Mouse (Mus musculus): ENCODE data around the gene Dgcr8. TPM values are rescaled to one million over a fixed set of nuclear protein-coding genes. Genes with fewer than 3 reads are reported as not detected.

The Dgcr8 gene
- polyA plus RNA-seq, 1 experiment from 2014 or later: 36.7 TPM

DNA sequence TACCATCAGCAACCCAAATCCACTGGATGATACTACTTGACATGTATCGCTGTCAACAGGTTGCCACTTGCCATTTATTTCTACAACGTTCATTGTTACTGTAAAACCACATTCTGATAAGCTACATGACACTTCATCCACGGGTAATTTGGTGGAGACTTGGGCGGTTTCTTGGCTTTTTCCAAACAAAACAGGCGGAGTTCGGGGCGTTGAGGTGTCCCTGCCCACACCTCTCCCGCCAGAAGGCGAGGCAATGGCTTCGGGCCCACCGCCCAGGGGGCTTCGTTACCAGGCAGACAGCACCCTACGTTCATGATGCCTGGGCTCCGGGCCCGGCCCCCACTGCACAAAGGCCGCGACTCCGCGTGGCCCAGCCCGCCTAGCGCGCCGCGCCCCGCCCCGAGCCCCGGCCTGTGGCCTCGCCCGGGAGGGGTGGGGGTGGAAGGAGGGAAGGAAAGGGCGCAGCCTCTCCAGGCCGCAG, 425 bp downstream of the Dgcr8 start:
- H3K27ac ChIP-seq: peak overlapping the region; percentile 62
- peak overlapping the region; percentile 91 for H3K4me2 ChIP-seq (replicated peaks)
- H3K27me3 ChIP-seq (replicated peaks): no peaks in the 10 kb centered on the region
- under 1% methylated on average over 31 of the region's 31 CpGs for WGBS
- peaks cover 16% of the 10 kb centered on the region for H3K36me3 ChIP-seq
- peaks cover 31% of the 10 kb centered on the region for H3K4me1 ChIP-seq
- H3K9ac ChIP-seq: peak overlapping the region; percentile 95
- no peaks in the 10 kb centered on the region for H3K9me3 ChIP-seq
- H3K4me3 ChIP-seq: peak overlapping the region; percentile 96
- peak; percentile 83 for ATAC-seq (ENCODE audit: low FRiP score, low read depth)

DNA sequence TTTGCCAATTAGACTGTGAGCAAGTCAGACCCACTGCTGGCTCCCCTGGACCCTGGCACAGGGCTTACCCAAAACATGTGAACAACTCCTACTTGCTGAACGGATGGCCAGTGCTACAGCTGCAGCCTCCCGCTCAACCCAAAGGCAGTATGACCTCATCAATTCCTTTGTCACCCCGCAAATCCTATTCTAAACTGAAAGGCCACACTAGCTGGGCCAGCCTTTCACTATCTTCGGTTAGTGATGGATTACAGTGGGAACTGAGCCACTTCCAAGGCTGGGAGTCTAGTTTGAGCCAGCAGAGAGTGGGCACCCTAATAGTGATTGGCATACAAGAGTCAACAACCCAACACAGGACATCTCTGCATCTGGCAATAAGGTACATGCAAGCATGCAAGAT, 880 bp downstream of the Dgcr8 start:
- peaks cover 21% of the 10 kb centered on the region for H3K36me3 ChIP-seq
- H3K9ac ChIP-seq: peak overlapping the region; percentile 95
- H3K9me3 ChIP-seq: no peaks in the 10 kb centered on the region
- 2% methylated on average over 4 of the region's 4 CpGs for WGBS
- H3K27me3 ChIP-seq (replicated peaks): no peaks in the 10 kb centered on the region
- peak overlapping the region; percentile 91 for H3K4me2 ChIP-seq (replicated peaks)
- no peak overlapping the region for H3K27ac ChIP-seq
- peak overlapping the region; percentile 96 for H3K4me3 ChIP-seq
- no peak for ATAC-seq (ENCODE audit: low FRiP score, low read depth)
- peaks cover 31% of the 10 kb centered on the region for H3K4me1 ChIP-seq

DNA sequence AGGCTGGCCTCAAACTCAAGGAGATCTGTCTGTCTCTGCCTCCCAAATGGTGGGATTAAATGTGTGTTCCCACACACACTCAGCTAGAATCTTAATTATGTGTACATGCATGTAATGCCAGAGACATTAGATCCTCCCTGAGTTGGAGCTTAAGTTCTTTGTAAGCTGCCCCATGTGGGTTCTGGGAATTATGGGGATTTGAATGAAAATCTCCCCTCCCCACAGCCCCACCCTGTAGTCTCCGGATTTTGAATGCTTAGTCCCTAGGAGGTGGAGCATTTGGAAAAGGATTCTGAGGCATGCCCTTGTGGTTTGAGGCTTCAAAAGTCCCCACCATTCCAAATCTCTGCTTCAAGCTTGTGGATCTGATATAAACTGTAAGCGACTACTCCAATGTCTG, 13.9 kb downstream of the Dgcr8 start:
- Histone ChIP-seq H3K27me3 (replicated peaks) (no peaks in the 10 kb centered on the region), H3K27ac (no peak overlapping the region), H3K4me3 (no peak overlapping the region), H3K36me3 (peaks cover 89% of the 10 kb centered on the region), H3K9me3 (no peaks in the 10 kb centered on the region), H3K4me2 (replicated peaks) (no peak overlapping the region), H3K4me1 (no peaks in the 10 kb centered on the region), H3K9ac (no peak overlapping the region)
- WGBS: 83% methylated on average over 2 of the region's 2 CpGs
- ATAC-seq (ENCODE audit: low FRiP score, low read depth): no peak

DNA sequence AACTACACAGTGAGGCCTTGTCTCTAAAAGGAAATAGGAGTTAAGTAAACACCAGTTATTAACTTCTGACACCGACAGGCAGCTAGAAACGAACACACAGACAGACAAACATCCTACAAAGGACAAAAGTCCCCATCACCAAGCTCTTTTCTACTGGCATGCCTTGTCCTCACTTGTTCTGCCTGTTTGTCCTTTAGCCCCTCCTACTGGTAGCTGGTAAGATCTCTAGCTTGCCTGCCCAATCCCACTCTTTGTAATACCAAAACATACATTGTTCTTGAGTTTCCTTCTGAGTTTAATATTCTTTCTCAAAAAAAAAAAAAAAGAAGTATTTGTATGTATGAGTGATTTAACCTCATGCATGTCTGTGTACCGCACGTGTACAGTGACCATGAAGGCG, 20.9 kb downstream of the Dgcr8 start:
- Histone ChIP-seq H3K27me3 (replicated peaks) (no peaks in the 10 kb centered on the region), H3K27ac (no peak overlapping the region), H3K9ac (no peak overlapping the region), H3K4me1 (no peaks in the 10 kb centered on the region), H3K4me2 (replicated peaks) (no peak overlapping the region), H3K4me3 (no peak overlapping the region), H3K36me3 (peaks cover 89% of the 10 kb centered on the region), H3K9me3 (no peaks in the 10 kb centered on the region)
- ATAC-seq (ENCODE audit: low FRiP score, low read depth): no peak
- 88% methylated on average over 5 of the region's 5 CpGs for WGBS

DNA sequence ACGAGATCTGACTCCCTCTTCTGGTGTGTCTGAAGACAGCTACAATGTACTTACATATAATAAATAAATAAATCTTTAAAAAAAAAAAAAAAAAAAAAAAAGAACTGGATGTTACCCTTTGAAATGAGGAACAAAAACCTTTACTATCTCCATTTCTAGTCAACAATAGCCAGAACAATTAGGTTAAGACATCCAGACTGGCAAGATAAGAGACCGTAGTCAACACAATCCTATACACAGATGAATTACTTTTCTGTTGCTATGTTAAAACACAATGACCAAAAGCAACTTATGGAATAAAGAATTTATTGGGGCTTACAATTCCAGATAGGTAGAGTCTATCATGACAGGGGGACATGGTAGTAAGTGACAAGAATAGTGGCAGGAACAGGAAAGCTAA, 24.0 kb downstream of the Dgcr8 start:
- Histone ChIP-seq H3K27me3 (replicated peaks) (no peaks in the 10 kb centered on the region), H3K27ac (no peak overlapping the region), H3K4me1 (no peaks in the 10 kb centered on the region), H3K4me3 (no peak overlapping the region), H3K36me3 (peaks cover 86% of the 10 kb centered on the region), H3K9me3 (no peaks in the 10 kb centered on the region), H3K9ac (no peak overlapping the region), H3K4me2 (replicated peaks) (no peak overlapping the region)
- WGBS: 83% methylated on average over 2 of the region's 2 CpGs
- no peak for ATAC-seq (ENCODE audit: low FRiP score, low read depth)

DNA sequence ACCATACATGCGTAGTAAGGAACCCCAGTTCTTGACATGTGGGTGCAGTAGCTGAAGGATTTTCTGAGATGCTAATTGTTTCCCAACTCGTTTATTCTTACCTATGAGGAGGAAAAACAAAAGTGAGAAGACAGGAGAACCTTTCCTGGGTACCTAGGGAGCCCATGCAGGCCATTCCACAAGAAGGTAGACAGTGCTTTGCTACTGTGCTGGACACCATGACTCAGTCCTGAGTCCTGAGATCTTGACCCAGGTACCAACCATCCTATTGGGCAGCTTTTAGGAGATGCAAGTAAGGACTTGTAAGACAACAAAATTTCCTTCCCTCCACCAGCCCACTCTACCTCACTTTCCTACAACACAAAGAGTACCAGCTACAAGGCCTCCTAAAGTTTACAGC, 30.8 kb downstream of the Dgcr8 start, which contains the start of gene Gm49776:
Gm49776 (minus strand) TSS at position 101 of the 400 bp plus-strand sequence.
- no peak within 1 kb of the TSS for H3K4me2 ChIP-seq (replicated peaks)
- no peaks in the 10 kb centered on the region for H3K27me3 ChIP-seq (replicated peaks)
- no peaks in the 10 kb centered on the region for H3K4me1 ChIP-seq
- no peak within 1 kb of the TSS for H3K27ac ChIP-seq
- no peak within 1 kb of the TSS for H3K9ac ChIP-seq
- H3K9me3 ChIP-seq: no peaks in the 10 kb centered on the region
- no peak for ATAC-seq (ENCODE audit: low FRiP score, low read depth)
- no peak within 1 kb of the TSS for H3K4me3 ChIP-seq
- H3K36me3 ChIP-seq: peaks cover 90% of the 10 kb centered on the region
- 94% methylated on average over 2 of the region's 2 CpGs for WGBS

DNA sequence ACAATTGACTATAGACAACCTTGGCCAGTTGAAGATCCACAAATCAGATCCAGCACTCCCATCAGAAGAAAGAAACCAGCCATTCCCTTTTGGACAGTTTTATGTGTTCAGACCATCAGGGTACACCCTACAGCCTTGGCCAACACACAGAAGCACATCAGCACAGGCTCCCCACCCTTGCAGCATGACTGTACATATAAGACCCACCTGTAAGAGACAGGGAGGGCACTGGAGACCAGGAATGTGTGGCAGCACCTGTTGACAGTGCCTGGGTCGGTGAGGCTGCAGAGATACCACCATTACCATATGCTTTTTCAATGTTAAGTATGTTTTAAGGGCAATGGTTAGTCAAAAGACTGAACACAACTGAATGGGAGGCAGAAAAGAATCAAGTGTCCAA, 35.2 kb downstream of the Dgcr8 start:
- Histone ChIP-seq H3K36me3 (peaks cover 81% of the 10 kb centered on the region), H3K27me3 (replicated peaks) (no peaks in the 10 kb centered on the region), H3K9me3 (no peaks in the 10 kb centered on the region), H3K4me3 (no peak overlapping the region), H3K4me2 (replicated peaks) (no peak overlapping the region), H3K9ac (no peak overlapping the region), H3K27ac (no peak overlapping the region), H3K4me1 (peaks cover 26% of the 10 kb centered on the region)
- ATAC-seq (ENCODE audit: low FRiP score, low read depth): no peak
- WGBS: 98% methylated on average over 1 of the region's 1 CpGs

DNA sequence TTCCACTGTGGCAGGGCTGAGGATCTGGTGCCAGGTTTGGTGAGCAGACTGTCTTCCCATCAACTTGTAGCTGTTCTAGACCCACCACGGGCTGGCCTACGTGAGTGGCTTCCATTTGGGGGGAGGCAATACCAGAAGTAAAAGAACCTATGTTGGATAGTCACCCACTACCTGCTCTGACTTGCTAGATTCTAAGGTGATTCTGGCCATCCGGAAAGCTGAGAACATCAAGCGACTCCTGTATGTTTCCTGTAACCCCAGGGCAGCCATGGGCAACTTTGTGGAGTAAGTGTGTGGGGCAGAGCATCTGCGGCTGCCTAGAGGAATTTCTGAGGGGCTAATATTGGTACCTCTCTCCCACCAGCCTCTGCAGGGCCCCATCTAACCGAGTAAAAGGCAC, 36.3 kb downstream of the Dgcr8 start:
- no peaks in the 10 kb centered on the region for H3K9me3 ChIP-seq
- WGBS: 86% methylated on average over 6 of the region's 6 CpGs
- no peak overlapping the region for H3K4me3 ChIP-seq
- H3K4me2 ChIP-seq (replicated peaks): no peak overlapping the region
- peaks cover 72% of the 10 kb centered on the region for H3K36me3 ChIP-seq
- no peaks in the 10 kb centered on the region for H3K27me3 ChIP-seq (replicated peaks)
- H3K27ac ChIP-seq: no peak overlapping the region
- no peak overlapping the region for H3K9ac ChIP-seq
- ATAC-seq (ENCODE audit: low FRiP score, low read depth): no peak
- H3K4me1 ChIP-seq: peaks cover 26% of the 10 kb centered on the region

DNA sequence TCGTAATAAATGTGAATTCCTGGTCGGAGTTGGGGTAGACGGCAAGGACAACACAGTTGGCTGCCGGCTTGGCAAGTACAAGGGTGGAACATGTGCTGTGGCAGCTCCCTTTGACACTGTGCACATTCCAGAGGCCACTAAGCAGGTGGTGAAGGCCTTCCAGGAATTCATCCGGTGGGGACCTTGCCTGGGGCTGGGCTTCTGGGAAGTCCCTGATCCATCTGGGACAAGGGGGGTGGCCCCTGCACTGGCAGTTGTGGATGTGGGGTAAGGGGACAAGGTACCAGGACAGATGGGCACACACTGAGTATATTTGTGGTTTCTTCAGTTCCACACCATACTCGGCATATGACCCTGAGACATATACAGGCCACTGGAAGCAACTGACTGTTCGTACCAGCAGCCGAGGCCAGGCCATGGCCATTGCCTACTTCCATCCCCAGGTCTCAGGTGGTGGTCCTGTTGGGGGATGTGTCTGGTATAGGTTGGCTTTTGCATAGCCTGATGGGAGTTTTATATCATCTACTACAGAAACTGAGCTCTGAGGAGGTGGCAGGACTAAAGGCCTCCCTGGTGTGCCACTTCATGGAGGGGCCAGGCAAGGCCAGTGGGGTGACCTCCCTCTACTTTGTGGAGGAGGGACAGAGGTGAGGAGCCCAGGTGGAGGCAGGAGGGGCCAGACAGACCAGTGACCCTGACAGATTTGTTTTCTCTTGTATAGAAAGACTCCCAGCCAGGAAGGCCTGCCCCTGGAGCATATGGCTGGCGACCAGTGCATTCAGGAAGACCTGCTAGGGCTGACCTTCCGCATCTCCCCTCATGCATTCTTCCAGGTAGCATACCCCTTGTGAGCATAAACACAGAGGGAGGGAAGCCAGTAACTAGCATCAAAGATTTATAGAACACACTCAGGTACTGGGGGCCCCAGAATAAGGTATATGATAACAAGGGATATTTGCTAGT, 37.9 kb downstream of the Dgcr8 start:
- ATAC-seq (ENCODE audit: low FRiP score, low read depth): no peak
- 68% methylated on average over 10 of the region's 10 CpGs for WGBS
- H3K27me3 ChIP-seq (replicated peaks): no peaks in the 10 kb centered on the region
- H3K36me3 ChIP-seq: peaks cover 64% of the 10 kb centered on the region
- peak overlapping the region; percentile 90 for H3K9ac ChIP-seq
- peaks cover 38% of the 10 kb centered on the region for H3K4me1 ChIP-seq
- peak overlapping the region; percentile 94 for H3K4me2 ChIP-seq (replicated peaks)
- H3K9me3 ChIP-seq: no peaks in the 10 kb centered on the region
- H3K4me3 ChIP-seq: peak overlapping the region; percentile 5; the same call in 1 of the 2 replicates
- no peak overlapping the region for H3K27ac ChIP-seq

DNA sequence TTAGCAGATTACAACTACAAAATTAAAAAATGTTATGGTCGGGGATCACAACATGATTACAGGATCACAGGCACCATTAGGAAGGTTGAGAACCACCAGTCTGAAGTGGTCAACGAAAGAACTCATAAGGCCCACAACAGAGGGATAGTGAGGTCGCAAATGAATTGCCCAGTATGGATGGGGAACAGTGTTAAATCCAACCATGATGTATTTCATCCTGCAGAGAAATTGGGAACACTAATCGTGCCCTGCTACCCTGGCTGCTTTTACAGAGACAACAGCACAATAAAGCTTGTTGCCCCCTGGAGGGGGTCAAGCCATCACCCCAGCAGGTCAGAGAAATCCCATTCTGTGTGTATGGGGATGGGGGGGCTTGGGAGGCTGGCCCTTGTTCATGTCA, 38.8 kb downstream of the Dgcr8 start:
- peaks cover 66% of the 10 kb centered on the region for H3K36me3 ChIP-seq
- peak overlapping the region; percentile 96; the same call in 1 of the 2 replicates for H3K4me3 ChIP-seq
- 55% methylated on average over 4 of the region's 4 CpGs for WGBS
- H3K27ac ChIP-seq: no peak overlapping the region
- peak overlapping the region; percentile 94 for H3K4me2 ChIP-seq (replicated peaks)
- no peaks in the 10 kb centered on the region for H3K9me3 ChIP-seq
- H3K4me1 ChIP-seq: peaks cover 44% of the 10 kb centered on the region
- H3K9ac ChIP-seq: peak overlapping the region; percentile 90
- no peak for ATAC-seq (ENCODE audit: low FRiP score, low read depth)
- no peaks in the 10 kb centered on the region for H3K27me3 ChIP-seq (replicated peaks)

DNA sequence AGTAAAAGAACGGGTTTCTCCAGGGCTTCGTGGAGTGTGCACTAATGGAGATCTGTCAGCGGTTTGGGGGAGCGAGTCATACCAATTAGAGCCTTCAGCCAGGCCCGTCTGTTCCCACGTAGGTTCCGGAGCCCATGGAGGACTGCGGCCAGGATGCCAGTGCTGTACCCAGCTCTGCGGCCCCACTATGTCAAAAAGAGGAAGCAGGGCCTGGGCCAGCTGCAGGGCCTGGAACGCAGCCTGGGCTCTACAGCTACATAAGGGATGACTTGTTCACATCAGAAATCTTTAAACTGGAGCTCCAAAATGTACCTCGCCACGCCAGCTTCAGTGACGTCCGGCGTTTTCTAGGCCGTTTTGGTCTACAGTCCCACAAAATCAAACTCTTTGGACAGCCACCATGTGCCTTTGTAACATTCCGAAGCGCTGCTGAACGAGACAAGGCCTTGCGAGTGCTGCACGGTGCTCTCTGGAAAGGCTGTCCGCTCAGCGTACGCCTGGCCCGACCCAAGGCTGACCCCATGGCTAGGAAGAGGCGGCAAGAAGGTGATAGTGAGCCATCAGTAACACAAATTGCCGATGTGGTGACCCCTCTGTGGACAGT, 39.6 kb downstream of the Dgcr8 start:
- WGBS: 7% methylated on average over 27 of the region's 27 CpGs
- Histone ChIP-seq H3K4me1 (peaks cover 44% of the 10 kb centered on the region), H3K27me3 (replicated peaks) (no peaks in the 10 kb centered on the region), H3K9ac (peak overlapping the region; percentile 90), H3K9me3 (no peaks in the 10 kb centered on the region), H3K36me3 (peaks cover 66% of the 10 kb centered on the region), H3K27ac (peak overlapping the region; percentile 77), H3K4me3 (peak overlapping the region; percentile 96), H3K4me2 (replicated peaks) (peak overlapping the region; percentile 94)
- ATAC-seq (ENCODE audit: low FRiP score, low read depth): peak; percentile 42

Measured in neural tube, embryonic 12.5 days (tissue).